Mouse (Mus musculus): ENCODE data around the gene Hdhd3. TPM values are rescaled to one million over a fixed set of nuclear protein-coding genes. Genes with fewer than 3 reads are reported as not detected.
"Not testable (repeated sequence)": the region's sequence is repeated elsewhere in the genome, so short reads cannot be mapped to it uniquely, and the experiment has no call there.

Gene Hdhd3
- polyA plus RNA-seq, 2 experiments = 3.6 to 6.4 TPM

DNA sequence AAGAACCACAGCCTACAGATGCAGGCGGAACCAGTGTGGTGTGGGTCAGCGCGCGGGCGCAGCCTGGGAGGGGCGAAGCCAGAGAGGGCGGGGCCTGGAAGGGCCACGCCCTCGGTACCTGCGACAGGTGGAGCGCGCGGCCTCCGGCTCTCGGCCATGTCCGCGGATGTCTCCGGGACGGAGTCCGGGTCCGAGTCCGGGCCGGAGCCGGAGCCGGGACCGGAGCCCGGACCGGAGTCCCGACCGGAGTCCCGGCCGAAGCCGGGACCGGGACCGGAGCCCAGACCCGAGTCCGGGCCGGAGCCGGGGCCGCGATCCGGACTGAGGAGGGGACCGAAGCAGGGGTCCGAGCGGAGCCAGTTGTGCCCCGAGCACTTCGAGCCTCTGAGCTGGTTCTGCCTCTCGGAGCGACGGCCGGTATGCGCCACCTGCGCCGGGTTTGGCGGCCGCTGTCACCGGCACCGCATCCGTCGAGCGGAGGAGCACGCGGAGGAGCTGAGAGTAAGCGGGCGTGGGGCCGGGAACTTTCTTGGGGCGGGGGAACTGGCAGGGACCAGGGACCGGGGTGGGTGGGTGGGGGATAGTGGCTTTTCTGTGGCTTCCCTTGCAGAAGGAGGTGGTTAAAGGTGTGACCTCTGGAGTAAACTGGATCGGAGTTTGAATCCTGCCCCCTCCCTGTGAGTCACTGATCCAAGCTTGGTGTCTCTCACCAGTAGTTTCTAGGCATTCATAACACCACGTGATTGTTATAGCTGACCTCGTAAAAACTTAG is 23.1 kb downstream of the Hdhd3 start, which contains the start of gene Bspry:
Bspry (plus strand) TSS at position 117 of the 772 bp plus-strand sequence.
- peaks cover 26% of the 10 kb centered on the region for H3K27me3 ChIP-seq (ENCODE audit: control insufficient read depth, insufficient read depth, low read length)
- ATAC-seq (ENCODE audit: insufficient read depth) (peak; percentile 68), DNase-seq (ENCODE audit: low read depth in 3 of 3, low spot score in 3 of 3) (no peak)
- H3K36me3 ChIP-seq (replicated peaks; ENCODE audit: control insufficient read depth, insufficient read depth, low read depth) = no peaks in the 10 kb centered on the region
- peak within 1 kb of the TSS; percentile 80 for H3K4me2 ChIP-seq (ENCODE audit: low read depth)
- no peak within 1 kb of the TSS for H3K27ac ChIP-seq
- TF ChIP-seq CTCF (IDR thresholded peaks at IDR 0.05; ENCODE audit: low read depth) (no peak), EP300 (IDR thresholded peaks at IDR 0.05; ENCODE audit: low read depth) (no peak)
- no peak within 1 kb of the TSS for H3K9ac ChIP-seq (replicated peaks)
- H3K4me1 ChIP-seq (replicated peaks; ENCODE audit: control insufficient read depth in 2 of 2, insufficient read depth in 2 of 2, low read length in 1 of 2) = peaks cover 12% of the 10 kb centered on the region in 2 experiments
- peak within 1 kb of the TSS; percentile 7 to 57 for H3K4me3 ChIP-seq (ENCODE audit: insufficient read depth in 1 of 2, low read depth in 2 of 2, low read length in 2 of 2)
- 2% methylated on average over 71 of the region's 71 CpGs for WGBS (ENCODE audit: insufficient replicate concordance)
- no peaks in the 10 kb centered on the region for H3K9me3 ChIP-seq (ENCODE audit: control insufficient read depth, low read length)

DNA sequence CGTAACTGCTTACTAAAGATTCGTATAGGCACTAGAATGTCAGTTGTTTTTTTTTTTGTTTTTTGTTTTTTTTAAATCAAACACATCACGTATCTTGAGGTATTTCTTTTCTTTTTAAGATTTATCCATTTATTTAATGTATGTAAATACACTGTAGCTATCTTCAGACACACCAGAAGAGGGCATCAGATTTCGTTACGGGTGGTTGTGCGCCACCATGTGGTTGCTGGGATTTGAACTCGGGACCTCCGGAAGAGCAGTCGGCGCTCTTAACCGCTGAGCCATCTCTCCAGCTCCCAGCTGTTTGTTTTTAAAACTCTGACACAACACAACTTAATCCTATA is 23.7 kb downstream of the Hdhd3 start:
- ATAC-seq (ENCODE audit: insufficient read depth) = peak; percentile 34; the same call in 1 of the 2 replicates
- WGBS (ENCODE audit: insufficient replicate concordance) = 11% methylated on average over 11 of the region's 11 CpGs
- not testable (repeated sequence) for H3K4me1 ChIP-seq (replicated peaks; ENCODE audit: control insufficient read depth in 2 of 2, insufficient read depth in 2 of 2, low read length in 1 of 2); H3K36me3 ChIP-seq (replicated peaks; ENCODE audit: control insufficient read depth, insufficient read depth, low read depth); H3K27ac ChIP-seq; H3K9me3 ChIP-seq (ENCODE audit: control insufficient read depth, low read length); DNase-seq (ENCODE audit: low read depth in 3 of 3, low spot score in 3 of 3); H3K9ac ChIP-seq (replicated peaks)
- peak overlapping the region; percentile 7 to 57 for H3K4me3 ChIP-seq (ENCODE audit: insufficient read depth in 1 of 2, low read depth in 2 of 2, low read length in 2 of 2)
- H3K4me2 ChIP-seq (ENCODE audit: low read depth) = peak overlapping the region; percentile 80
- peaks cover 26% of the 10 kb centered on the region for H3K27me3 ChIP-seq (ENCODE audit: control insufficient read depth, insufficient read depth, low read length)
- peak; percentile 72 for TF ChIP-seq CTCF (IDR thresholded peaks at IDR 0.05; ENCODE audit: low read depth)

DNA sequence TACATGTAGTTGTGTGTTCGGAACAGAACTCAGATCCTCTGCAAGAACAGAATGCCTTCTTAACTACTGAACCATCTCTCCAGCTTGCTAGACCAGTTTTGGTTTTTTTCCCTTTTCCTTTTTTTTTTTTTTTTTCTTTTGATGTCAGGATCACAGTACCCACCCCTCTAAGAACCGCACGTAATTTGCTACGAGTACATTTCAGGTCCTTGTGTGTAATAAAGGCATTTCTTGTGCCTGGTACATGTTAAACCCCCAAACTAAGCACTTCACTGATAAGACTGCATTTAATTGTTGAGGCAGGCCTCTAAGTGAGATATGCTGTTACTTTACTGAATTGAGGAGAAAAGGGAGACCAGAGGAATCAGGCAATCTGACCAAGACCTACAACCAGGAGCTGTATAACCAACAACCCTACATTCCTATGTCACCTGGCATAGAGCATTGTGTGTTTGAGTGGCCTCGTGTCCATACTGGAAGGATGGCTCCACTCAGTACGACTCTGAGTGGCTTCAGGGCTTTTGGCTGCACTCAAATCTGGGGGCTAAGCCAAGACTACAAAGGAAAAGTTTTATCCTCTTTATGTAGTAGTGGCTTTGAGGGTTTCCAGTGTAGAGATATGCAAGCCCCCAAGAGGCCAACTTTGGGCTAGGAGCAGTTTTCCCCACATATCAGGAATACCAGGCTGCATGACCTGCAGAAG is 25.6 kb downstream of the Hdhd3 start:
- 73% methylated on average over 6 of the region's 6 CpGs for WGBS (ENCODE audit: insufficient replicate concordance)
- Histone ChIP-seq H3K36me3 (replicated peaks; ENCODE audit: control insufficient read depth, insufficient read depth, low read depth) (no peaks in the 10 kb centered on the region), H3K27me3 (ENCODE audit: control insufficient read depth, insufficient read depth, low read length) (peaks cover 26% of the 10 kb centered on the region), H3K4me2 (ENCODE audit: low read depth) (no peak overlapping the region), H3K9ac (replicated peaks) (no peak overlapping the region), H3K4me1 (replicated peaks; ENCODE audit: control insufficient read depth in 2 of 2, insufficient read depth in 2 of 2, low read length in 1 of 2) (peaks cover 6 to 7% of the 10 kb centered on the region in 2 experiments; a peak in 3 of 4 replicates), H3K27ac (no peak overlapping the region), H3K4me3 (ENCODE audit: insufficient read depth in 1 of 2, low read depth in 2 of 2, low read length in 2 of 2) (no peak overlapping the region), H3K9me3 (ENCODE audit: control insufficient read depth, low read length) (no peaks in the 10 kb centered on the region)
- ATAC-seq (ENCODE audit: insufficient read depth) (no peak), DNase-seq (ENCODE audit: low read depth in 3 of 3, low spot score in 3 of 3) (no peak)
- TF ChIP-seq EP300 (IDR thresholded peaks at IDR 0.05; ENCODE audit: low read depth) = no peak
- TF ChIP-seq CTCF (IDR thresholded peaks at IDR 0.05; ENCODE audit: low read depth) = no peak

DNA sequence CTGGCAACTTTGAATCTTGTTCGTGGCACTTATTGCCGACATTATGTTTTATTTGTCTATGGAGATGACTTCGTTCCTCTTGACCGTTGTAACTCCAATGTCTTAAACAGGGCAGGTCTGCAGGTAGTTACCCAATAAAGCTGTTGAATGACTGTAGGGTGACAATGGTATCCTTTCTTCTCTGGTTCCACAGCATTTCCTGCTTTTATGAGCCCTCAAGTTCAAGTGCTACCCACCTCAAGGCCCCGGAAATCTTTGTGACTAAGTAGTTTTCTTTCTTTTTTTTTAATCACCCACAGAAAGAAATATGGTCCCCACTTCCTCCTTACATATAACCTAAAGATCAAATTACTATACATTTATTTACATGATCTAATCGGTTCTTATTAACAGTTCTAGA is 27.5 kb downstream of the Hdhd3 start:
- H3K4me2 ChIP-seq (ENCODE audit: low read depth) = no peak overlapping the region
- peaks cover 16% of the 10 kb centered on the region for H3K27me3 ChIP-seq (ENCODE audit: control insufficient read depth, insufficient read depth, low read length)
- WGBS (ENCODE audit: insufficient replicate concordance) = 76% methylated on average over 6 of the region's 6 CpGs
- no peaks in the 10 kb centered on the region for H3K9me3 ChIP-seq (ENCODE audit: control insufficient read depth, low read length)
- no peak for ATAC-seq (ENCODE audit: insufficient read depth)
- H3K4me3 ChIP-seq (ENCODE audit: insufficient read depth in 1 of 2, low read depth in 2 of 2, low read length in 2 of 2) = no peak overlapping the region
- TF ChIP-seq CTCF (IDR thresholded peaks at IDR 0.05; ENCODE audit: low read depth) (no peak), EP300 (IDR thresholded peaks at IDR 0.05; ENCODE audit: low read depth) (no peak)
- no peak overlapping the region for H3K9ac ChIP-seq (replicated peaks)
- DNase-seq (ENCODE audit: low read depth in 3 of 3, low spot score in 3 of 3) = no peak
- peaks cover 6 to 7% of the 10 kb centered on the region in 2 experiments; a peak in 3 of 4 replicates for H3K4me1 ChIP-seq (replicated peaks; ENCODE audit: control insufficient read depth in 2 of 2, insufficient read depth in 2 of 2, low read length in 1 of 2)
- H3K36me3 ChIP-seq (replicated peaks; ENCODE audit: control insufficient read depth, insufficient read depth, low read depth) = no peaks in the 10 kb centered on the region
- H3K27ac ChIP-seq = no peak overlapping the region

DNA sequence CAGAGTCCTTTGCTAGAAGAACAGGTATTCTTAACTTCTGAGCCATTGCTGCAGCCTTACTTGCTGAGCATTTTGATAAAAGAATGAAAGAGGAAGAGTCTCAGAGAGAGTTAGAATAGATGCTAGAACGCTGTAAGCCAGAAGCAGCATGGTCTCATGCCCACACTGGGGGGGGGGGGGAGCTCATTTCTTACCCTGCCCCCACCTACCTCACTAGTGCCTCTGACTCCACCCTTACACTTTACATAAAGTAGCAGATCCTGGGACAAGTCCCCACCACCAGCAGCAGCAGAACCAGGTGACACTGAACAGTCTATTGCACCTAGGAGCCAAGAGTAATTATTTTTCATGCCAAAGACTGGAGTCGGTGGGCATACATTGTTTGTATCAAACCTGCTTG is 28.1 kb downstream of the Hdhd3 start:
- Histone ChIP-seq H3K4me3 (ENCODE audit: insufficient read depth in 1 of 2, low read depth in 2 of 2, low read length in 2 of 2) (no peak overlapping the region), H3K4me2 (ENCODE audit: low read depth) (no peak overlapping the region), H3K9me3 (ENCODE audit: control insufficient read depth, low read length) (no peaks in the 10 kb centered on the region), H3K36me3 (replicated peaks; ENCODE audit: control insufficient read depth, insufficient read depth, low read depth) (no peaks in the 10 kb centered on the region), H3K9ac (replicated peaks) (no peak overlapping the region), H3K4me1 (replicated peaks; ENCODE audit: control insufficient read depth in 2 of 2, insufficient read depth in 2 of 2, low read length in 1 of 2) (peaks cover 11% of the 10 kb centered on the region in 2 experiments; a peak in 3 of 4 replicates), H3K27me3 (ENCODE audit: control insufficient read depth, insufficient read depth, low read length) (peaks cover 9% of the 10 kb centered on the region), H3K27ac (no peak overlapping the region)
- DNase-seq (ENCODE audit: low read depth in 3 of 3, low spot score in 3 of 3) = no peak
- no peak for ATAC-seq (ENCODE audit: insufficient read depth)
- no peak for TF ChIP-seq EP300 (IDR thresholded peaks at IDR 0.05; ENCODE audit: low read depth)
- 72% methylated on average over 2 of the region's 2 CpGs for whole genome bisulfite sequencing (ENCODE audit: insufficient replicate concordance)
